In genomic region chr7:45135993-45136567, GRCm38 (mm10) we compare ENCODE assay signal across 1 mouse cellular context.
TF ChIP-seq lines count a peak whose summit lies in the region.

Gm45713 (minus strand) TSS chr7:45136231.
Flt3l (minus strand) TSS chr7:45136432.

TF ChIP-seq in CH12.LX, 34 proteins besides CTCF, POLR2A, EP300 and RAD21 (continued from another document):
- TF ChIP-seq NELFE (IDR thresholded peaks at IDR 0.05; ENCODE audit: low read depth, low read length) (peak; percentile 30; the same call in 1 of the 2 replicates), HCFC1 (IDR thresholded peaks at IDR 0.05; ENCODE audit: low read depth, low read length) (peak; percentile 58), MAFK (IDR thresholded peaks at IDR 0.05; ENCODE audit: insufficient replicate concordance, low read length) (no peak), ETS1 (conservative IDR thresholded peaks at IDR 0.05; ENCODE audit: low read depth, low read length) (peak; percentile 71), ELF1 (IDR thresholded peaks at IDR 0.05; ENCODE audit: low read depth, low read length) (peak; percentile 25; the same call in 1 of the 2 replicates), TBP (conservative IDR thresholded peaks at IDR 0.05; ENCODE audit: low read depth, low read length) (no peak), GABPA (IDR thresholded peaks at IDR 0.05; ENCODE audit: insufficient replicate concordance, low read depth, low read length) (no peak), ZMIZ1 (IDR thresholded peaks at IDR 0.05; ENCODE audit: low read depth, low read length) (no peak), USF2 (conservative IDR thresholded peaks at IDR 0.05; ENCODE audit: low read depth, low read length) (no peak), MAZ (IDR thresholded peaks at IDR 0.05; ENCODE audit: low read depth, low read length) (peak; percentile 52; the same call in 1 of the 2 replicates), MEF2A (IDR thresholded peaks at IDR 0.05; ENCODE audit: borderline replicate concordance, low read depth, low read length) (no peak), JUND (conservative IDR thresholded peaks at IDR 0.05; ENCODE audit: low read depth, low read length) (no peak), ZKSCAN1 (IDR thresholded peaks at IDR 0.05; ENCODE audit: borderline replicate concordance, low read depth, low read length) (no peak), MAX (IDR thresholded peaks at IDR 0.05; ENCODE audit: low read length) (no peak; the same call in 1 of the 2 replicates), ZNF384 (IDR thresholded peaks at IDR 0.05; ENCODE audit: low read depth, low read length) (no peak), E2F4 (IDR thresholded peaks at IDR 0.05; ENCODE audit: insufficient replicate concordance, low read depth, low read length) (no peak), POLR2AphosphoS2 (IDR thresholded peaks at IDR 0.05; ENCODE audit: low read depth, low read length) (no peak), MXI1 (IDR thresholded peaks at IDR 0.05; ENCODE audit: low read depth, low read length) (peak; percentile 90), MYC (IDR thresholded peaks at IDR 0.05; ENCODE audit: low read depth, low read length) (peak; percentile 73), IRF4 (IDR thresholded peaks at IDR 0.05; ENCODE audit: low read depth, low read length) (peak; percentile 88), KAT2A (IDR thresholded peaks at IDR 0.05; ENCODE audit: insufficient replicate concordance, low read length) (no peak), USF1 (IDR thresholded peaks at IDR 0.05; ENCODE audit: low read depth, low read length) (no peak), NRF1 (IDR thresholded peaks at IDR 0.05; ENCODE audit: low read depth, low read length) (no peak), CHD1 (IDR thresholded peaks at IDR 0.05; ENCODE audit: low read depth, low read length) (no peak), SIN3A (IDR thresholded peaks at IDR 0.05; ENCODE audit: low read length) (peak; percentile 95), JUN (IDR thresholded peaks at IDR 0.05; ENCODE audit: insufficient read depth, low read depth, low read length) (no peak), PAX5 (IDR thresholded peaks at IDR 0.05; ENCODE audit: low read length) (no peak), CHD2 (IDR thresholded peaks at IDR 0.05; ENCODE audit: low read length) (no peak), UBTF (IDR thresholded peaks at IDR 0.05; ENCODE audit: low read depth, low read length) (no peak), SMC3 (IDR thresholded peaks at IDR 0.05; ENCODE audit: low read depth, low read length) (peak; percentile 86), BHLHE40 (IDR thresholded peaks at IDR 0.05; ENCODE audit: low read depth, low read length) (peak; percentile 58), TCF12 (IDR thresholded peaks at IDR 0.05; ENCODE audit: low read depth, low read length) (peak; percentile 48; the same call in 1 of the 2 replicates), ZC3H11A (IDR thresholded peaks at IDR 0.05; ENCODE audit: low read depth, low read length) (no peak)
